Mouse (Mus musculus): Measurements from ENCODE around the gene Galk1.

Gene Galk1

DNA sequence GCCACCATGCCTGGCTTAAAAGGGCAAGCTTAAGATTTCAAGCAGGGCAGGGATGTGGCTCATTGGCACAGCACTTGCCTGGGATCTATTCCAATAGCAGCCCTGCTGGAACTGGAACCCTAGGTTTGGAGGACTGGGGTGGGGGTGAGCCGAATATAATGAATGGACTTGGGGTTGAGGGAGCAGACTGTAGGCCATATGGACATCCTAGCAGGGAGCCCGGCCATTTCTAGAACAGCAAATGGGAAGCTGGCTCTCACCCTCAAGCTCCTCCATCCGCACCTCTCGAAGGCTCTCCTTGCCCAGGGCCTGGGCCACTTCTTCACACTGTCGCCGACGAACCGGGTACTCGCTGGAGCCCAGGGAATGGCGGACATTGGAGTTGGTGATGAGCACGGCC lies 2.9 kb downstream of the Galk1 start:
- no peak for DNase-seq

DNA sequence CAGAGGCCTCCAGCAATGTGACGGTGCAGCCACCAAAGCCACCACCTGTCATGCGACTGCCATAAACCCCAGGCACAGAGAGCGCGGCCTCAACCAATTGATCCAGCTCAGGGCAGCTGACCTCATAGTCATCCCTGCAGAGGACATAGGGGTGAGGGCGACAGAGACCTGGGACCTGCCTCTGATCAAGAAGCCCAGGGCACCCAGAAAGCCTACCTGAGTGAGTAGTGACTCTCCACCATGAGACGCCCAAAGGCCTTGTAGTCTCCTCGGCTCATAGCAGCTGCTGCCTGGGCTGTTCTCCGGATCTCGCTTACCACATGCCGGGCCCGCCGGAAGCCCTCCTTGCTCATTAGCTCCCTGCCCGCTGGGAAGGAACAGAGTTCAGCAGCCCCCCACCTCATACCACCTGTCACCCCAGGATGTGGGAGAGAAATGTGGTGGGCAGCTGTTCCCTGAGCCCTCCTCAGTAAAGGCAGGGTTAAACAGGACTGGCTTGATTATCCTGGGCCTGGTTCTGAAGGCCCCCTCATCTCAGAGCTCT lies 3.6 kb downstream of the Galk1 start:
- no peak for DNase-seq

- no peak for DNase-seq
These were observed 4.1 kb downstream of the Galk1 start for GRCm38 (mm10) chr11:116008411-116008810.

GRCm38 (mm10) chr11:116007095-116007850 lies 5.2 kb downstream of the Galk1 start:
- no peak for DNase-seq

DNA sequence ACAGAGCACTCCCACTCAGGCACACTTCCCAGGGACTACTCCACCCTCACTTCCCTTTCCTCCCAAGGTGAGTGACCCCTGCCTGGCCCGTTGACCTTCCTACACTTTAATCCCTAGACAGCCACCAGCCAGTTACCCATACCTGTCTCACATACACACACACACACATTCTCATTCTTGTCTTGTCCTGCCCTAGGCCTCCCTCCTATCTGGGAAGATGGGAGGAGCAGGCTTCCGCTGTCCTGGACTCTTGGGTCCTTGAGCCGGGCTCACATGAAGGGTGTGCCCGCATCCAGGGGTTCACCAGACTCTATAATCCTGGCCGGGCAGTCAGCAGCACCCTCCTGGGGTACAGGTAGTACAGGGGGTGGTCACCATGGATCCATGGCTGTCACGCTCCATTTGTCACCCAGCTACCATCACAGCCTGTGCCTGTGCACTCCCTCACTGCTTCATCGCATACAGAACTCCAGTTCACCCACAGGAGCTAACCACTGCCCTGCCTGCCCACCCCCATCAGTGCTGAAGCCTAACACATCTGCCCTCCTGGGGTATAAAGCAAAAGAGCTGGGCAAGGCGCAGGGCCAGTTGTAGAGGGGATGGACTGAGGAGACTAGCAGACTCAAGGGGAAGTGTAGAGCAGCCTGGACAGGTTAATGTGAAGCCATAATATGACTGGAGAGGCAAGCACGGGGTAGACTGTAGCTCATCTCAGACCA lies 6.7 kb downstream of the Galk1 start:
- DNase-seq: no peak

- DNase-seq: peak; percentile 78 to 86
These were observed 7.4 kb downstream of the Galk1 start for GRCm38 (mm10) chr11:116004840-116005700.

GRCm38 (mm10) chr11:116004186-116004823 lies 8.2 kb downstream of the Galk1 start:
- no peak for DNase-seq

GRCm38 (mm10) chr11:116002894-116003293 lies 9.6 kb downstream of the Galk1 start:
- DNase-seq: no peak

- no peak for DNase-seq
These were observed 10.8 kb downstream of the Galk1 start for GRCm38 (mm10) chr11:116001725-116002124.

- DNase-seq: no peak
These were observed 11.9 kb downstream of the Galk1 start for GRCm38 (mm10) chr11:116000607-116001006.

DNA sequence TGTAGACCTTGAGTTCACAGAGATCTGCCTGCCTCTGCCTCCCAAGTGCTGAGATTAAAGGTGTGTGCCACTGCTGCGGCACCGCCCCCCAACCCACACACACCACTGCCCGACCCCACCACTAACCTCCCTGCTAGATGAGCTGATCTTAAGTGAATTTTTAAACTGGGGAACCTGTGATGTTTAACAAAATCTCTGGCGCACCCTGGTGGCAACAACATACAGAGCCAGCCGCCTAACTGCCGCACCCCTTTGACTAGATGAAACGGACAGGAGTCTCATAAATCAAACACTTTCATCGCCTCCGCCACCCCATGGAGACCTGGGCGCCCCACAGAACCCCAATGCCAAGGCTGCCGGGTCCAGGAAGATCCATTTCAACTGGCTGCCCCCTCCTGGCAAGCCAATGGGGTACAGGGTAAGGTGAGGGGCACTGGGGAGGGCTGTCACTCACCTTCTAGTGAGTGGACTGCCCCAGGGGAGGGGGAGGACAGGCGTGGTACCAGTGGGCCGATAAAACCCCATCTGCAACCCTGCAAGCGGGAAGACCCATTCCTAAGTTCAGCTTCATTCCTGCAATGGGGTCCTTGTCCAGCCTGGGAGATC lies 12.9 kb downstream of the Galk1 start:
- DNase-seq: peak; percentile 82 to 92

GRCm38 (mm10) chr11:115999027-115999426 lies 13.5 kb downstream of the Galk1 start:
- no peak for DNase-seq

GRCm38 (mm10) chr11:115997662-115998061 lies 14.9 kb downstream of the Galk1 start:
- no peak for DNase-seq

DNA sequence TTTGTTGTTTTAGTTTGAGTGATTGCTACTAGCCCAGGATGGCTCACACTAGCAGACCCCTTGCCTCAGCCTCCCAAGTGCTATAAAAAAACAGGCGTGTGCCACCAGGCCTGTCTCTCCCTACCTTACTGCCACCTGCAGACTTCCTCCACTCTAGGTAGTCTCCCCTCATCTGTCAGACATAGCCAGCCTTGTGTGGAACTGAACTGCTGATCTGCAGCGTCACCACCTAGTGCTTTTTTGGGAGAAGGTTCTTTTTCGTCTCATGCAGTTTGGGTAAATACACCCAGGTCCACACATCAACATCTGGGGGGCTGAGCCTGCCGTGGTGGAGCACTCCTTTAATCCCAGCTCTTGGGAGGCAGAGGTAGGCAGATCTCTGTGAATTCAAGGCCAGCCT lies 15.5 kb downstream of the Galk1 start:
- DNase-seq: no peak

DNA sequence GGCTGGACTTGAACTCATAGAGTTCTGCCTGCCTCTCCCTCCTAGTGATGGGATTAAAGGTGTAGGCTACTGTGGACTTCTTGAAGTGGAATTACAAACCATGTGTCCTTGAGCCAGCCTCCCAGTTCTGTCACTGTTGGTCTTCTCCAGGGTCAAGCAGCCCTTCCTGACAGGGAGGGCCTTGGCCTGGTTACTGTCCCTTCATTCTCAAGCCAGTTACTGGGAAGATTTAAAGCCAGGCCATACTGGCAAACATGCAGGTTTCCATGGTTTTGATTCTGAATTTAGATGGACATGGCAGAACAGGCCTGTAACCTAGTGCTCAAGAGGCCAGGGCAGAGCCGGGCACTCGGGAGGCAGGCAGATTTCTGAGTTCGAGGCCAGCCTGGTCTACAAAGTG lies 17.3 kb downstream of the Galk1 start:
- DNase-seq: no peak

DNA sequence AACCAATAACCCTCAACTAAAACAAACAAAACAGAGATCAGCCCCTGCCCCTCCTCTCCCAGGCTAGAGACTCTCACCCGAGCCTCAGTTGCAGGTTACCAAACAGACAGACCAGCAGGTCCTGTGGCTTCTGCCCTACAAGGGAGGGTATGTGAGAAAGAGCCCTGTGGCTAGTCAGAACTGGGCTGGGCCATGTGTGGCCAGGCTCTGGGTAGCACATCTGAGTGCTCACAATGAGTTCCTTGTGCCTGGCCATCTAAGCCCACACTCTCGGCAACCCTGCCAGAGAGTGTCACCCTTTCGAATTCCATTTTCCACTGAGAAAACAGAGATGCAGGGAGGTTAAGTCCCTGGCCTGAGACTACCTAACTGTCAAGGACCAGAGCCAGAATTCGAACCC lies 20.4 kb downstream of the Galk1 start:
- no peak for DNase-seq

- no peak for DNase-seq
These were observed 22.8 kb downstream of the Galk1 start for GRCm38 (mm10) chr11:115989686-115990085.

- no peak for DNase-seq
These were observed 29.2 kb downstream of the Galk1 start for GRCm38 (mm10) chr11:115983291-115983690.

GRCm38 (mm10) chr11:115982472-115982871 lies 30.0 kb downstream of the Galk1 start:
- DNase-seq: no peak

GRCm38 (mm10) chr11:115975544-115975943 lies 37.0 kb downstream of the Galk1 start:
- no peak for DNase-seq

GRCm38 (mm10) chr11:115975083-115975420 lies 37.5 kb downstream of the Galk1 start:
- no peak for DNase-seq
